Mouse (Mus musculus): Measurements from ENCODE around the gene Zfp503. TPM values are rescaled to one million over a fixed set of nuclear protein-coding genes. Genes with fewer than 3 reads are reported as not detected.

The Zfp503 gene
- polyA plus RNA-seq, 1 experiment from 2014 or later = 16.8 TPM

DNA sequence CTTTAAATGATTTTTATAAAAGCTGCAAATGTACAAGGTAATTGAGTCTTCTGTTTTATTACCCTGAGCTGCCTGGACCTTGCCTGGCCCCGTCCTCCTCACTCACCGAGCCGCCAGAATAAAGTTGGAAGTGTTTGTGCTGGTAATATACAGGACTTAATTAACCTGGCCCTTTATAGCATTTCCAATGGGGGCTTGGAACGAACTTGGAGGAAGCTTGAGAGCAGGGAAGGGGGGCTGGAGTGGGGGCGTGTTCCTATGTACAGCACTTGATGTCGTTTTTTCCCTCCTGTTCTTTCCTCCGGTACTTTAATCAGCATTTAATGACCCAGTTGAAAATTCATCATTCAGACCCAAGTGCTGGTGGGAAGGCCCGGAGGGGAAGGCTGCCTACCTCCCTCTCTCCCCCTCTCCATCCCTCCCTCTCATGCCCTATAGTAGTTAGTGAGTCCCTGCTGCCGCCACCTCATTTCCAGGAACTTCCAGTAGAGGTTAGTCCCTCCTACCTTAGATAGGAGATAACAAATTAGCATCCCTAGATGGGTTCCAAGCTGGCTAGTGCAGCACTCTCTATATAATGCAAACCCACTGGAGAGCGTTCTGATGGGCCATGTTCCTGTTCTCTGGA lies 37.4 kb downstream of the Zfp503 start:
- Histone ChIP-seq H3K4me3 (no peak overlapping the region), H3K9ac (no peak overlapping the region), H3K4me1 (replicated peaks) (no peaks in the 10 kb centered on the region; the same call in 1 of the 2 replicates), H3K27me3 (no peaks in the 10 kb centered on the region), H3K36me3 (no peaks in the 10 kb centered on the region), H3K4me2 (no peak overlapping the region), H3K9me3 (no peaks in the 10 kb centered on the region), H3K27ac (no peak overlapping the region)
- 64% methylated on average over 10 of the region's 10 CpGs for WGBS
- no peak for ATAC-seq (ENCODE audit: low FRiP score)

DNA sequence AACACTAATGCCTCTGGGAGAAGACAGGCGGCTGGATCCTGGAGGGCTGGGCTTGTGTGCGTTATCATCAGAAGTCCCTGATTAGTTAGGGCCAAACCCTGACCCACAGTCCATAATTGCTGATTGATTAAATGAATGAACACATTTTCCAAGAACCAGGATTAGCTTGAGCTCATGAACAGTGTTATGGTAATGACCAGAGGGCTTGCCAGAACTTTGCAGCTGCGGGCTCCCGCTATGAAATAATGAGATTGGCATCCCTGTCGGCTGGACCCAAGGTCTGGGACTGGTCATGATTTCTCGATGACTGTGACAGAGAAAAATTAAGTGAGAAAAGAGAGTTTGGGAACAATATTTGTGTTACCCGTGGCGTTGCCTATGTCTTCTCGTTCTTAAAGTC lies 44.5 kb downstream of the Zfp503 start:
- H3K27ac ChIP-seq = no peak overlapping the region
- WGBS = 70% methylated on average over 9 of the region's 9 CpGs
- H3K4me2 ChIP-seq = no peak overlapping the region
- H3K4me3 ChIP-seq = no peak overlapping the region
- H3K9me3 ChIP-seq = peaks cover 10% of the 10 kb centered on the region; the same call in 1 of the 2 replicates
- H3K27me3 ChIP-seq = no peaks in the 10 kb centered on the region
- no peaks in the 10 kb centered on the region for H3K4me1 ChIP-seq (replicated peaks)
- H3K36me3 ChIP-seq = no peaks in the 10 kb centered on the region
- H3K9ac ChIP-seq = no peak overlapping the region
- ATAC-seq (ENCODE audit: low FRiP score) = no peak

- 0 out of 2 replicates have a peak, but pooled peaks cover 3% of the 10 kb centered on the region for H3K4me1 ChIP-seq (replicated peaks)
- no peak overlapping the region for H3K27ac ChIP-seq
- 65% methylated on average over 2 of the region's 2 CpGs for WGBS
- H3K4me2 ChIP-seq = no peak overlapping the region
- no peaks in the 10 kb centered on the region for H3K36me3 ChIP-seq
- no peaks in the 10 kb centered on the region for H3K27me3 ChIP-seq
- H3K9ac ChIP-seq = no peak overlapping the region
- no peak for ATAC-seq (ENCODE audit: low FRiP score)
- H3K9me3 ChIP-seq = peaks cover 9% of the 10 kb centered on the region; the same call in 1 of the 2 replicates
- no peak overlapping the region for H3K4me3 ChIP-seq
These were observed 47.8 kb downstream of the Zfp503 start for GRCm38 (mm10) chr14:21941581-21941980.

DNA sequence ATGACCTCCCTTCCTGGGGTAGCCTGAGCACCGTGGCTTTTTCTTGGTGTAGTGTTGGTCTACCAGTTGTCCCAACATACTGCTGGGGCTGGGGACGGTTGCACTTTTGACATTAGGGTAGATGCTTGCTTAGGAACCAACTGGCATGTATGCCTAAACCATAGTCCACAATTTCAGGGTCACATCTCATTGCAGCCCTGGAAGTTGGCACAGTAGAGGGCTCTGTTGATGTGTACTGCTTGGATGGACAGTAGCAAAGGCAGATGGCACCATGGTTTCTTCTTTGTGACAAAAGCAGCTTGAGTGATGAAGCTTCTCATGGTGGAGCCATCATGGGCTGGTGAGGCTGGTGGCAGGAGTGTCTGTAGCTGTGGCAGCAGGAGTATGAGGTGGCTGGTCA lies 52.3 kb downstream of the Zfp503 start:
- no peak for ATAC-seq (ENCODE audit: low FRiP score)
- Histone ChIP-seq H3K4me1 (replicated peaks) (0 out of 2 replicates have a peak, but pooled peaks cover 3% of the 10 kb centered on the region), H3K36me3 (no peaks in the 10 kb centered on the region), H3K27ac (no peak overlapping the region), H3K9ac (no peak overlapping the region), H3K4me2 (no peak overlapping the region), H3K9me3 (no peaks in the 10 kb centered on the region), H3K4me3 (no peak overlapping the region), H3K27me3 (no peaks in the 10 kb centered on the region)
- WGBS = 87% methylated on average over 2 of the region's 2 CpGs

DNA sequence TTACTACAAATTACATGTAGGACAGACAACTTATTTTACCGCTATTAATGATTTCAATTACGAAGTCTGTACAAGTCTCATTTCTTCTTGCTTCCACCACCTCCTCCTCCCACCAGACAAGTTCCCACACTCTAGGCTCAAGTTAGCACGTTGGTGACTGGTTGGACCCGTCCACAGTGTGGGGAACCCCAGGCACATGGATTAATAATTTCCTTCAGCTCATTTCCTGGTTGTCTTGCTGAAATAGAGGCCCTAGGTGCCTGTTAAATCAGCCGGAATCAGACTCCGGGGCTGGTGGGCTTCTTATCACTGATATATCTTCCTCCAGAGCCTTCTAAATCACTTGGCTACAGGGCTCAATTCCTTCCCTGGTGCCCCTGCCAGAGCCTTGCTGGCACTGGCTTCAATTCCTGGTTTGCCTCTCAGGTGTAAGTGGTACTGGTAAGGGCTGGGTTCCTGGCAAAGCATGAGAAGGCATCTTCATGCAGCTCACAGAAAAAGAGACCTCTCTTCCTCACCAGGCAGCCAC lies 53.2 kb downstream of the Zfp503 start:
- Histone ChIP-seq H3K4me2 (no peak overlapping the region), H3K9ac (no peak overlapping the region), H3K27ac (no peak overlapping the region), H3K36me3 (no peaks in the 10 kb centered on the region), H3K4me3 (no peak overlapping the region), H3K4me1 (replicated peaks) (0 out of 2 replicates have a peak, but pooled peaks cover 3% of the 10 kb centered on the region), H3K9me3 (no peaks in the 10 kb centered on the region), H3K27me3 (no peaks in the 10 kb centered on the region)
- ATAC-seq (ENCODE audit: low FRiP score) = no peak
- WGBS = 84% methylated on average over 6 of the region's 6 CpGs

Small RNAs within 50 kb of the gene (microRNA-seq; reads per million reads assigned to microRNA genes)
- gene Gm27532 = not detected

Other genes with a start within 250 kb of the Zfp503 start
- gene Samd8, start 239.1 kb downstream of the Zfp503 start, polyA plus RNA-seq (2015; fragmentation: Nextera tagmentation; extraction: Ambion mirVana) = 18.2 and 18.6 TPM in 2 replicates
- gene Dusp13, start 238.4 kb downstream of the Zfp503 start, polyA plus RNA-seq (2015; fragmentation: Nextera tagmentation; extraction: Ambion mirVana) = not detected in 2 replicates
- 250 and 265 TPM in 2 replicates for gene Vdac2, start 164.4 kb downstream of the Zfp503 start, polyA plus RNA-seq (2015; fragmentation: Nextera tagmentation; extraction: Ambion mirVana)
- gene Comtd1, start 140.6 kb downstream of the Zfp503 start, polyA plus RNA-seq (2015; fragmentation: Nextera tagmentation; extraction: Ambion mirVana) = 34.2 TPM in 2 replicates
- gene Lrmda, start 30.1 kb upstream of the Zfp503 start, polyA plus RNA-seq (2015; fragmentation: Nextera tagmentation; extraction: Ambion mirVana) = 0.16 TPM in 1 of 2 replicates, not detected in the other